Mouse (Mus musculus) G1E (cell line): ENCODE data around the gene Trmt61a.

Source experiments
- CTCF ChIP-seq: IDR thresholded peaks from 2 replicates; pipeline ENCODE4 v1.5.1; 2012; ENCODE audit warnings: low read depth, low read length, inconsistent platforms, mixed read lengths
- GATA1 ChIP-seq: IDR thresholded peaks from 2 replicates; pipeline ENCODE4 v1.6.1; 2012; ENCODE audit warnings: borderline replicate concordance, low read length, inconsistent platforms, mixed read lengths
- GATA2 ChIP-seq: IDR thresholded peaks from 2 replicates; pipeline ENCODE4 v1.6.1; 2012; ENCODE audit warnings: low read depth, low read length, inconsistent platforms, borderline replicate concordance
- POLR2AphosphoS5 ChIP-seq: IDR thresholded peaks from 2 replicates; pipeline ENCODE4 v1.6.1; 2012; ENCODE audit warnings: low read depth, low read length, inconsistent platforms; ENCODE audit not compliant: insufficient replicate concordance
- TAL1 ChIP-seq: conservative IDR thresholded peaks from 2 replicates; pipeline ENCODE4 v1.6.1; 2012; ENCODE audit warnings: low read depth, low read length, inconsistent platforms, mixed read lengths

DNA sequence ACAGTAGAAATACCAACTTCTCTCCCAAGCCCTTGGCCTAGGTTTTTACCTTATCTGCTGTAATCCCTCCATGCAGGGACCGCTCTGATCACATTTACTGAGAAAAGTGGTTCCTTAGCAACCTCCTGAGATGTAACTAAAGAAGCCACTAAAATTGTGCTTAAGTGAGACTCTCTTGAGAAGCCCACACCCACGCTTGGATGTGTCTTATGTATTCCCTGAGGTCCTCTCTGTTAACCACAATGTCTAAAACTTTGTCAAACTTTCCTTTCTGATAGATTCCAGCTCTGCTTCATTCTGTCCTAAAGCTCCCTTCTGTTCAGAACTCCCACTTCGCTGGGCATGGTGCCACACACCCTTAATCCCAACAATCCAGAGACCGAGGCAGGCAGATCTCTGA is 21.6 kb downstream of the Trmt61a start:
- TF ChIP-seq CTCF (no peak), GATA1 (no peak), GATA2 (no peak), POLR2AphosphoS5 (no peak), TAL1 (no peak)
